Mouse (Mus musculus): ENCODE data around the gene Ahcyl2. TPM values are rescaled to one million over a fixed set of nuclear protein-coding genes. Genes with fewer than 3 reads are reported as not detected.
"Not testable (repeated sequence)": the region's sequence is repeated elsewhere in the genome, so short reads cannot be mapped to it uniquely, and the experiment has no call there.

Ahcyl2 gene
- 100 to 1,000 TPM in 1 of 2 experiments, 10 to 100 TPM in 1; 93.7 to 119 TPM for total RNA-seq (2021)
- long read RNA-seq, experiment 1, full-length matches to known transcripts = 4 of 12 reads
- long read RNA-seq, experiment 1, partial matches to known transcripts = 0 of 12 reads
- long read RNA-seq, experiment 1, other reads (novel, unspliced or antisense) = 8 of 12 reads
- long read RNA-seq, experiment 2, full-length matches to known transcripts = 26 of 56 reads
- long read RNA-seq, experiment 2, partial matches to known transcripts = 2 of 56 reads
- long read RNA-seq, experiment 2, other reads (novel, unspliced or antisense) = 28 of 56 reads

DNA sequence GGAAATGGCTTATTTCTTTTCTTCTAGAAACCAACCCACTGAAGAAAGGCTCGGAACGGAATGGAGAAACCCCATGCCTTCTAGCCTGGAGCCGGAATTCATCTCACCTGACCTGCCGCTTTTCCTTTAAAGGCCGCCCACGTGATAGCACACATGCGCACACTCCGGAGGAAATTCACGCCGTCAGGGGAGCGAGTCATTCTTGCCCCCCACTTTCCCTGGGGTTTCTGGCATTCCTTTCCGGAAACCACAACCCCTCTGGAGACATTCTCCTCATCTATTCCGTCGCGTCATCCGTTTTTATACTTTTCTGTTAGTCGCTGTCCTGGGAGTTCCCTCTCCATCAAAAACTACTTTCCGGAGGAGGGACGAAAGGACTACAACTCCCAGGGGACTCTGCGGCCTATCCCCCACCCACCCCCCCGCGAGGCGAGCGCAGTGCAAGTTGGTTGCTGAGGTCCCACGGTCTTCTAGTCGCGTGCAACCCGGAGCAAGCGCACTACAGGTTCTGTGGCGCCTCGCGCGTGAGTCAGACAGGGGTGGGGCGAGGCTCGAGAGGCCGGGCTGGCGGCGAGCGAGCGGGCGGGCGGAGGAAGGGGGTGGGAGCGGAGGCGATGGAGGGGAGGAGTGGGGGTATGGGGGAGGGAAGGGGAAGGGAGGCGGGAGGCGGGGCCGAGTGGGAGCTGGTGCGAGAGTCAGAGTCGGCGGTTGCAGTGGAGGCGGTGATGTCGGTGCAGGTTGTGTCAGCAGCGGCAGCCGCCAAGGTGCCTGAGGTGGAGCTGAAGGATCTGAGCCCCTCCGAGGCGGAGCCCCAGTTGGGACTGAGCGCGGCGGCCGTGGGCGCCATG is at the start of gene Ahcyl2:
TSS of gene Ahcyl2 (plus strand) at position 199 of the 848 bp plus-strand sequence.
- DNase-seq (ENCODE audit: low spot score in 2 of 2) = peak; percentile 84 to 91

DNA sequence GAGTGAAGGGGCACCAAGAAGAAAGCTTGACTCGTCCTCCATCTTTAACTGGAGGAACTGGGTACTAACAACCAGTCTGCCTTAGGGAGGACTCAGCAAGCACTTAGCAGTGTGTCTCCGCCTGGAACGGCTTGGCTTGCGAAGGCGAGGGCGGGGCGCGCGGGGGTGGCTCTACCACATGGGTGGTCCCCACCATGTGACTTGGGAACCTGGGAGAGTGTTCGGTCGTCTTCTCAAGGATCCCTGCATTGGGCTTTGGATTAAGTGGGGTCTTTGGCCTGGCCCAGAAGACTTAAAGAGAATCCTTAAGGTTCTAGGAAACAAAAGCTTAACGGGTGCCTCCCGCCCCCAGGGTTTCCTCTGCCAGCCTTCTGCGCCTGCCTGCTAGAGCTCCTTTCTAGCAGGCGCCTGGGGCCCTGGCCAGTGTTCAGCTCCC is 48.9 kb upstream of the Ahcyl2 start:
- peak; percentile 31 to 40 for DNase-seq (ENCODE audit: low spot score in 2 of 2)

DNA sequence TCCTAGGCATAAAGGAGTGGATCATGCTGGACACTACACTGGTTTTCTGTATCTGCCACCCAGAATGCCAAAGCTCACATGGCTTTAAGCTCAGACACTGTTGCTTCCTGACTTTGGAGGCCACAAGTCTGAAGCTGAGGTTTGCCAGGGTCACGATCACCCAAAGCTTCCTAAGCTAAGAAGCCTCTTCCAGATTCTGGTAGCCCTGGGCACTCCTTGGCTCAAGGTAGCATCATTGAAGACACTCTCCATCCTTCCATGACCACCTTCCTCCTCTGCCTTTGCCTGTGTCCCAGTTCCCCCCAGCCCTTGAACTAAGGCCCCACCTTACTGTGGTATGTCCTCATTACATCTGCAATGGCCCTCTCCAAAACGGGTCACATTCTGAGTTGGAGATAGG is 45.9 kb upstream of the Ahcyl2 start:
- no peak for DNase-seq (ENCODE audit: low spot score in 2 of 2)

DNA sequence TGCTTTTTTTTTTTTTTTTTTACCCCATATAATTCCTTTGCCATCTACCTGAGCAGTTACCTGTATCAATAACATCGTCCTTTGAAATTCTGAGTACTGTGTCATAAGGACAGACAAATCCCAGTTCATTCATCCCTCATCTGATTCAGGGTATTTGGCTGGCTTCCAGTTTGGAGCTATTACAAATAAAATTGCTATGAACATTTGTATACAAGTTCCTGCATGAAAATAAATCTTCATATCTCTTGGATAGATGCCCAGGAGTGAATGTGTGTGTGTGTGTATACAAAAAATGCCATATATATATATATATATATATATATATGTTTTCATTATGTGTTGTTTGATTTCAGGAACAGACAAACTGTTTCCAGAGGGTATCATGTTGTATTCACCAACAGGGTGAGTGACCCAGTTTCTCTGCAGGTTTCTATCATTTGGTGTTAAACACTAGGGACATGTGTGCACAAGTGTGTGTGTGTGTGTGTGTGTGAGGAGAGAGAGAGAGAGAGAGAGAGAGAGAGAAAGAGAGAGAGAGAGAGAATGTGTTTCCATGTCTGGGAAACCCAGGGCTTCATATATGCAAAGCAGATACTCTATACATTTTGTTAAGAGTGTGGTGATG is 41.1 kb upstream of the Ahcyl2 start:
- no peak for DNase-seq (ENCODE audit: low spot score in 2 of 2)

DNA sequence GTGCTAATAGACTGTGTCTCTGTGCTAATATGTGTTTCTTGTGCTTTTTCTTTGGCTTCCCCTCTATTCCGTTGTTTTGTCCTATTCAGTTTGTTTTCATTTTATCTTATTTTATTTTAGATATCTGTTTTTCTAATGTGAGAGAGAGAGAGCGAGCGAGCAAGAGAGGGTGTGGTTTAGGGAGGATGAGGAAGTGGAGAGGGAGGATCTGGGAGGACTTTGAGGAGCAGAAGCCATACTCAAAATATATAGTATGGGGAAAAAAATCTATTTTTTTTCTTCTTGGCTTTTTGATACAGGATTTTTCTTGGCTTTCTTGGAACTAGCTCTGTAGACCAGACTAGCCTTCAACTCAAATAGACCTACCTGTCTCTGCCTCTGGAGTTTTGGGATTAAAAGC is 39.8 kb upstream of the Ahcyl2 start:
- no peak for DNase-seq (ENCODE audit: low spot score in 2 of 2)

DNA sequence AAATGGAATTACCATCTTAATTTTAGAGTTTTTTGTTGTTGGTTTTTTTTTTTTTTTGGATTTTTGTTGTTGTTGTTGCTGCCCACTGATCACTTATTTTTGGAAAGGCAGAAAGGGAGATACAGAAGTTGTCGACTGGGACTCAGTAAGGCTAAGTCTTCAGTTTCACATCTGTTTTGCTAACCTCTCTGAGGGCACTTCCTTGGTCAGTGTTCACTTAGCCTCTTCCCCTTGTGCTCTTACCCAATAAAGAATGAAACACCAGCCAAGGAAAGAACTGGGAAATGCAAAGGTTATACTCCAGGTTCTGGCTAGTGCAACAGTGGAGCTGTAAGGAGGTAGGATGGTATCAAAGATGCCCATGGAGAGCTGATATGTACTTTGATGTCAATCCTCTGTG is 38.3 kb upstream of the Ahcyl2 start:
- DNase-seq (ENCODE audit: low spot score in 2 of 2) = no peak

DNA sequence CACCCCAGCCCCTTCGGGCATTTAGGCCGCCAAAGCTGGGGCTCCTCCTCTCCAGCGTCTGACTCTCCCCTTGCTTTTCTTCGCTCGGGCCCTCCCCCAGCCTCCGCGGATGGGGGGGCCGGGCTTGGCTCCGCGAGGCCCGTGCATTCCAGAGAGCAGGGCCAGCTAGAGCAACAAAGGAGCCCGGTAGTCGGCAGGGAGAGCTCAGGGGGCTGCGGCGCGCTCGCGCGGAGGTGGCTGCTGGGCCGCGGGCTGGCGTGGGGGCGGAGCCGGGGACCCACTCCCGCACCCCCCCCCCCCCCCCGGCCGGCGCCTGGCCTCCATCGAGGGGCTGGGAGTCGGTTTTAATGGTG is 32.5 kb upstream of the Ahcyl2 start, which contains the start of gene Smo:
TSS of gene Smo (plus strand) at position 168 of the 353 bp plus-strand sequence.
- DNase-seq (ENCODE audit: low spot score in 2 of 2) = peak; percentile 59 to 76

DNA sequence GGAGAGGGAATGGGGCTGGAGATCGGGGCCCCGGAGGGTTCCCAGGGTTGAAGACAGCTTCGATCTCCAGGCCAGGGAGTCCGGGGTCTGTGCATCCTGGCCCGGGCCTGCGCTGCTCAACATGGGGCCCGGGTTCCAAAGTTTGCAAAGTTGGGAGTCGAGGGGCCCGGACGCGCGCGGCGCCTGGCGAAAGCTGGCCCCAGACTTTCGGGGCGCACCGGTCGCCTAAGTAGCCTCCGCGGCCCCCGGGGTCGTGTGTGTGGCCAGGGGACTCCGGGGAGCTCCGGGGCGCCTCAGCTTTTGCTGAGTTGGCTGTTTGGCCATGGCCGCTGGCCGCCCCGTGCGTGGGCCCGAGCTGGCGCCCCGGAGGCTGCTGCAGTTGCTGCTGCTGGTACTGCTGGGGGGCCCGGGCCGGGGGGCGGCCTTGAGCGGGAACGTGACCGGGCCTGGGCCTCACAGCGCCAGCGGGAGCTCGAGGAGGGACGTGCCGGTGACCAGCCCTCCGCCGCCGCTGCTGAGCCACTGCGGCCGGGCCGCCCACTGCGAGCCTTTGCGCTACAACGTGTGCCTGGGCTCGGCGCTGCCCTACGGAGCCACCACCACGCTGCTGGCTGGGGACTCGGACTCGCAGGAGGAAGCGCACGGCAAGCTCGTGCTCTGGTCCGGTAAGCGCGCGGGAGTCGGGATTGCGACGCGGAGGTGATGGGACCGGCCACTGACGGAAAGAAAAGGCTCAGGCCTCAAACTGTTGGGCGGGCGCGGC is 31.9 kb upstream of the Ahcyl2 start:
- peak; percentile 39 to 42 for DNase-seq (ENCODE audit: low spot score in 2 of 2)

DNA sequence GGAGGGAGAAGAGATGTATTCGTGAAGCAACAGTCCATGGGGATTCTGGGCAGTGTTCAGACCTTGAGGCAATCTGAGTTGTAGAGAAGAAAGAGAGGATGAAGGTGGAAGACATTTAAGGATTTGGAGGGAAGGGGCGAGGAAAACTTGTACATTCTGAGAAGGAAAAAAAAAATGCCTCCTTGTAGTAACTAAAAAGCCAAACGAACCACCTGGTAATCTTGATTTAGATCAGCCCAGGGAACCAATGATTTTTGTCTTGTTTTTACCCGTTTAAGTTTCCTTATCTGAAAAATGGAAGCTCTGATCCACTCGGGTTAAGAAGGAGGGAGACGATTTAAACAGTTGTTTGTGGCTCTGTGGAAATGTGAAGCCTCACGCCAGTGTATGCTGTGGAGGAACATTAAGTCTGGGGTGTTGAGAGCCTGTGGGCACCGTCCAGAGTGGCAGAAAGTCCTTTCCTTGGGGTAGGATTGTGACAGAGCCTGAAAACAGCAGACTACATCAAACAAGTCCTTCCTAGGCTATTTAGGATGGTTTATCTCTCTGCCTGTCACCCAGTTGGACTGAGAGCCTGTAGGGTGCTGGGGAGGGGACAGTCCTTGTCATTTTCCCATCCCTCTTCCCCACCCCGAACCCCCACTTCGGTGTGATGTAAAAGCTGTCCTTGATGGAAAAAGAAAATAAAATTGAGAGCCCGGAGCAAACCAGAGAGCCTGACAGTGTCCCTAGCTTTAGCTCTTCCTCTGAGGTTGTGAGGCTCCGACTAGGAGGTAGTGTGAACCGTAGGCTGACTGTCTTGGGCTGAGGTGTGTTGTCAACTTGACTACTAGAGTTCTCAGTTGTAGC is 31.0 kb upstream of the Ahcyl2 start:
- no peak for DNase-seq (ENCODE audit: low spot score in 2 of 2)

DNA sequence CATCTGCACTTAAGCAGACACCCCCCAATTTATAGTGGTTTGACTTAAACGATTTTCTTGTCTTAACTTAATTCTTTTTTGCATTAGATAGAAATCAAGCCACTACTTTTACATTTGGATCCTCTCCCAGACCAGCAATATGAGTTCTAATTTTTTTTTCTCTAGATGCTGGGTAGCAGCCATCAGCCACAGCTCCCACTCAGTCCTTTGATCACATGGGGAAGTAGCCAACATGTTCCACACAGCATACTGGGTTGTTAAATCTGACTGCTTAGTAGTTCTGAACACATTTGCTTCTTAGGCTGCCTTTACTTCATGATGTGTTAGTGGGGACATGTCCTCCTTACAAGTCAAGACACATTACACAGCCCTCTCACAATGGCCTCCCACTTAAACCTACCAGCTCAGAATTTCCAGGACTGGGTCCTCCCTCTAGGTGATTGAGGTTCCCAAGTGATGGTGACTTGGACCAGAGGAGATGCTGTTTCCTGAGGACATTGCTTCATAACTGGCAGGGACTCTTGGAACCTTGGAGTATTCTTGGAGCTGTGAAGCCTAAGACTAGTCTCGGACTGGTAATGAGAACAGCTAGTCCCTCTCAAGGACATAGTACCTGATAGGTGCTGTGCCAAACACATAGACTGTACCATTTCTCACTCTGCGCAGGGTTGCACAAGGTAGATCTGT is 16.2 kb upstream of the Ahcyl2 start:
- DNase-seq (ENCODE audit: low spot score in 2 of 2) = no peak

DNA sequence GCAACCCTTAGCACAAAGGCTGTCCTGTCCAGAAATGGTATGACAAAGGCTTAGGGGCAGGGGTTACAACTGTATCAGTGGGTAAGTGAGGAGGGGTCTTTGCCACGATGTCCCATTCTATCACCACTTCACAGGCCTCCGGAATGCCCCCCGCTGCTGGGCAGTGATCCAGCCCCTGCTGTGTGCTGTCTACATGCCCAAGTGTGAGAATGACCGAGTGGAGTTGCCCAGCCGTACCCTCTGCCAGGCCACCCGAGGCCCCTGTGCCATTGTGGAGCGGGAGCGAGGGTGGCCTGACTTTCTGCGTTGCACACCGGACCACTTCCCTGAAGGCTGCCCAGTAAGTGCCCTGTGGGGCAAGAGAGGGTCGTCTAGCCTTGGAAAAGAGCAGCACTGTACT is 14.5 kb upstream of the Ahcyl2 start:
- no peak for DNase-seq (ENCODE audit: low spot score in 2 of 2)

DNA sequence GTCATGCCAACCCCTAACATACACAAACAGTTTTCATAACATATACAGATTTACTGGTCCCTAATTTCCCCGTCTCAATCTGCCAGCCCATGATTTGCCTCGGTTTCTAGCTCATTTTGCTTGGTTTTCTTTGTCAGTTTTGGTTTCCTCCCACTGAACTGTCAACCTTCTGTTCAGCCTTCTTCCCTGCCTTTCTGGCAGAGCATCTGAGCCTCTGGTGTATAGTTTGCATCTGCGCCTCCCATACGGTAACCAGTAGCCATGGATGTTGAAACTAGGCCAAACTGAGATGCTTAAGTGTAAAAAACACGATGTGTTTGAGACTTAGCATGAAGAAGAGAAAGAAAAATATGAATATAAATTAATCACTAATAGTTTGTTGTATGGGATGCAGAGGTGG is 11.8 kb upstream of the Ahcyl2 start:
- DNase-seq (ENCODE audit: low spot score in 2 of 2) = no peak

DNA sequence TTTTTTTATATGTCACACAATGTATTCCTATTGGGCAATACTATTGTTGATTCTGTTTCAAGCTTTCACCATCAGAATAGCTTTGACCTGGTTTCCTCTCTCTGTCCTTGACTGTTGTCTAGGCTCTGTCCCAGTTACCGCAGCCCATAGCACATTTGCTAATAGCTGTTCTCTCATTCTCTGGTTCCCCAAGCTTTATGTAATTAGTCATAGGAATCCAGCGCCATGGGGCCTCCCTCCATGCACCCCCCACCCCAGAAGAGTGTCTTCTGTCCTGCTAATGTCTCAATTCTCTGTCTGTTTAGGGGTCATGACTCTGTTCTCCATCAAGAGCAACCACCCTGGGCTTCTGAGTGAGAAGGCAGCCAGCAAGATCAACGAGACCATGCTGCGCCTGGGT is 11.3 kb upstream of the Ahcyl2 start:
- no peak for DNase-seq (ENCODE audit: low spot score in 2 of 2)

DNA sequence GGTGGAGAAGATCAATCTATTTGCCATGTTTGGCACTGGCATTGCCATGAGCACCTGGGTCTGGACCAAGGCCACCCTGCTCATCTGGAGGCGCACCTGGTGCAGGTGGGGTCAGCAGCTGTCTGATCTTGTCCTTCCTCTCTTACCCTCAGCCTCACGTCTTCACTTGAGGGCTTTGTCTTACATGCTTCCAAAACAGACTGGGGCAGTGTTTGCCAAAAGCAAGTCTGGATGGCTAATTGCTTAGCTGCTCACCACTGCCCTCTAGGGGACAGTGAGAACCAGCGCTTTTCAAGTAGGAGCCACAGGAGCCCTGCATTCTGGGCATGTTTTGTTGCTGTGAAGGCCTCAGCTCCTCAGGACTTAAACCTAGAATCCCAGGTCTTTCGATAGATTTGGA is 9.4 kb upstream of the Ahcyl2 start:
- DNase-seq (ENCODE audit: low spot score in 2 of 2) = peak in 1 of 2 experiments; percentile 59

DNA sequence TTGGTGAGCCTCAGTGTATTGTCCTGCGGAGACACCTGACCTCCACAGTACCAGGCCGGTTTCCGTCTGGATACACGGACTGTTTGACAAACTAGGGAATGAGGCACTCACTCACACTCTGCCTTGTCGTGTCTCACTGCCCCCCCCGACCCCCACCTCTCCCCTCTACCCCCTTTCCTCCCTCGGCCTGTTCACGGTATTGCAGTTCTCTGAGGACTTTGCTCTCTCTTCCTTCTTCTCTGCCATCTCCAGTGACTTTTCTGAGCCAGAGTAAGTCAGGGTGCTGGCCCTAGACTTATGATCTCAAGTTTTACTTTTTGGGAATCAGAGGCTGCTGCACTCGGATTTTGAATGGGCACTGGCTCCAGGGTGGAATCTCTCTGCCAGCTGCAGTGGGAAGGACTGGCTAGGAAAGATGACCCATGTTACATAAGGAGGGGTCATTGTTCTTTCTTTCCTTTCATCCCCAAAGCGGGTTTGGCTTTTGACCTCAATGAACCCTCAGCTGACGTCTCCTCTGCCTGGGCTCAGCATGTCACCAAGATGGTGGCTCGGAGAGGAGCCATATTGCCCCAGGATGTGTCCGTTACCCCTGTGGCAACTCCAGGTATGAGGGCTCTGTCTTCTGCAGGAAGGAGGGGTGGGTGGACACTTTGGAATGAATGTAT is 8.7 kb upstream of the Ahcyl2 start:
- no peak for DNase-seq (ENCODE audit: low spot score in 2 of 2)

DNA sequence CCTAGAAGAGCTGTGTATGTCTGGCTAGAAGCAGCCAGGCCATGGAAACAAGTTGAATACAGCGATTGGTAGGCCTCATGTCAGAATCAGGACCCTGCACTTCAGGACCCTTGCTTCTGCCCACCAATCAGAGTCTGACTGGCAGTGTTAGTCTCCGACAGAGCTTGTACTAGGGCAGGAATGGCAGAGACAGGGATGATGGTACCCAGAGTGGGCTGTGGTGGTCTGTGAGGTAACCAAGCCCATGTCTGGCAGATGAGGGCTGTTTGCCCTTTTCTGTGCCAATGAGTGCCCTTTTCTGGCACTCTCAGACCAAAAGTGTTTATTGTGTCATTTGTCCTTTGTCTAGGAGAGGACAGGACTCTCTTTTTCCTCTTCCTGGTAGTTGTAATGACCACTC is 7.4 kb upstream of the Ahcyl2 start:
- DNase-seq (ENCODE audit: low spot score in 2 of 2) = not testable (repeated sequence)

DNA sequence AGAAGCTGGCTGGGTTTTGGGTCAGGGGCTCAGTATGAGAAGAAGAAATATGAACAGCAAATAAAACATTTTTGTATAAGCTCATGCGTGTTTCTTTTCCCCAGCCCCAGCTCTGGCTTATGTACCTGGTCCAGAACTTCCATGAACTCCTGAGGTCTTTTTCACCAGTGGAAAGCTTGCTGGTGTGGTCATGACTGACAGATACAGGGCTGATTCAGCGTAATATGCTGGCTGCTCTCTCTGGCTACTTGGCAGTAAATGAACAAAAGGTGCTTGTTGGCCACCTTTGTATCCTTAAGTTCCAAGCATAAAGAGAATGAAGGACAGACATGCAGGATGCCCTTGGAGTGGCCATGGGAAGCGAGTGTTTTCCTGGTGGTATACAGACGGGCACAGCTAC is 6.5 kb upstream of the Ahcyl2 start:
- no peak for DNase-seq (ENCODE audit: low spot score in 2 of 2)

DNA sequence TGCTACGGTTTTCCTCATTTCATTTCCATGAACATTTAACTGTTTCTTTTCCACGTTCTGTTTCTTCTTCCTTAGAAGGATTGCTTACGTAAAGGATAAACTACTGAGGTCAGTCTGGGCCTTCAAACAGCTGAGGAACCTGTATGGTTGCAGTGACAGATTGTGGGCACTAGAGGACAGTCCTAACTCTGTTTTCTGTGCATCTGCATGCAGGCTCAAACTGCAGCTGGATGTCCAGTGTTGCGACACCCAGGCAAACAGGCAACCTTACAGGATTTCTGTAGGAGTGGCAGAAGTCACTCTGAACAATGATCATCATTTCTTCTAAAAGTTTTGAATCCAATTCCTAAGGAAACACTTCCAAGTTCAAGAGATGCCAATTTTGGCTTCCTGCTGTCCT is 5.3 kb upstream of the Ahcyl2 start:
- no peak for DNase-seq (ENCODE audit: low spot score in 2 of 2)

DNA sequence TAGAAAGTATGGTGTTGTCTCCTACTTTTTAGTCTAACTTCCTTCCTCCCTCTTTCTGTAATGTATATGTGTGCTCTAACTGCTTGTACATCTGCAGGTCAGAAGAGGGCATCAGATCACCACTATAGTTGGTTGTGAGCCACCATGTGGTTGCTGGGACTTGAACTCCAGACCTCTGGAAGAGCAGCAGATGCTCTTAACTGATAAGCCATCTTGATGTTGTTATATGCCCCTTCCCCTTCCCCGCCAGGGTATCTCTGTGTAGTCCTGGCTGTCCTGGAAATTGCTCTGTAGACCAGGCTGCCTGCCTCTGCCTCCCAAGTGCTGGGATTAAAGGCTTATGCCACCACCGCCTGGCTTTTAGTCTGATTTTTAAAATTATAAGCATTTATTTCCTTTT is 937 bp upstream of the Ahcyl2 start:
- DNase-seq (ENCODE audit: low spot score in 2 of 2) = no peak

All from adrenal gland, postnatal 4 days (tissue).